Mouse (Mus musculus): Measurements from ENCODE around the gene Cnnm2.
A peak's percentile ranks its signal among the peaks of the same experiment; 100 is the strongest.
"Not testable (repeated sequence)": the region's sequence is repeated elsewhere in the genome, so short reads cannot be mapped to it uniquely, and the experiment has no call there.

The Cnnm2 gene

DNA sequence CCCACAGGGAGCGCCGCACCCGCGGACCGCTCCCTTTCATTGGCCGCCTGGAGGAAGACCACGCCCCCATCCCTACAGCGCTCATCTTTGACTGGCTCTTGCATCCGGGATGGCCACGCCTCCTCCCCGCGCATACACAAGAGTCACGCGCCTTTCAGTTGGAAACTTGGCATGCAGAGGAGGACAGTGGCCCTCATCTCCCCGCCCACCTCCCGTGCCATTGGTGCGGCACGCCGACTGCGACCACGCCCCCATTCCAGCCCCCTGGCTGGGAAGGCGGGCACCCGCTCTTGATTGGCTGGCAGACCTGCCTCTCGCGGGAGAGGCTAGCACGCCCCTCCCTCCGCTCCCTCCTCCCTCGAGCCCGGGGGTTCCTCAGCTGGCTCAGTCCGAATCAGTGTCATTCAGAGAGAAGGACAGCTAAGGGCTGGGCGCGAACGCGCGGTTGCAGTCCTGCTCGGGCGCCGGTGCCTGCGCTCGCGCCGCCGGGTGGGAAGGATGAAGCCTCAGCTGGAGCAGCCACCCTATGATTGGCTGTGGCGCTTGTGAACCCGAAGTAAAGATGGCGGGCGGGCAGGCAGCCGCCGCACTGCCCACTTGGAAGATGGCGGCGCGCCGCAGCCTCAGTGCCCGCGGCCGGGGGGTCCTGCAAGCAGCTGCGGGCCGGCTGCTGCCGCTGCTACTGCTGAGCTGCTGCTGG lies at the start of gene Cnnm2:
Gene Cnnm2, plus strand, starts transcription at position 350 of the 700 bp plus-strand sequence.
- DNase-seq (ENCODE audit: low spot score in 2 of 2) = peak; percentile 100

DNA sequence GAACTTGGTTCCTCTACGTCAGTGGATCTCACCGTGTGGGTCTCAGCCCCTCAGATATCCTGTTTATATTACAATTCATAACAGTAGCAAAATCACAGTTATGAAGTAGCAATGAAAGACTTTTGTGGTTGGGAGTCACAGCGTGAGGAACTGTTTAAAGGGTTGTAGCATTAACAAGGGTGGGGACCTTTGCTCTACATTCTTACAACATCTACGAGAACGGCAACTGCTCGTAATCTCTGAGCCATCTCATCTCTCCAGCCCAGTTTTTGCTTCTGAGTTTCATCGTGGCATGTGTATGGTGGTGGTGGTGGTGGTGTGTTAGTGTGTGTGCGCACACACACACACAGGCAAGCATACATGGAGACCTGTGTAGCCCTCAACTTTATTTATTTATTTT lies 47.2 kb upstream of the Cnnm2 start:
- no peak for DNase-seq (ENCODE audit: low spot score in 2 of 2)

DNA sequence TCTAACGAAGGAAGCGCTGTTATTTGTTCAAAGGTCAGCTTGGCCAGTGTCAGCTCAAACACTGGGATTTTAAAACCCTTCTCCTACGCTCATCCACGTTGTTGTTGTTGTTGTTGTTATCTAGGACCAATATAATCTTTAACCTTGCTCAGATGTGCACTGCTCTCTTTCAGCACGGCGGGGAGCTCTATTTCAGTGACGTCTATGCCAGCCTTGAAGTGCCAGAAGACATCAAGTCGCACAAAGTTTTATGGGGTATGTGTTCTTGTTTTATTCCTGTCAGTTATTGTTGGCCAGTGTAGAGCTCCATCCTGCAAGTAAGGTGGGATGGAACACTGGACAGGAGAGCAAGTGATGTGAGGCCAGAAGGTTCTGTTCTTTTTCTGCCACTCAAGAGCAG lies 46.4 kb upstream of the Cnnm2 start:
- no peak for DNase-seq (ENCODE audit: low spot score in 2 of 2)

DNA sequence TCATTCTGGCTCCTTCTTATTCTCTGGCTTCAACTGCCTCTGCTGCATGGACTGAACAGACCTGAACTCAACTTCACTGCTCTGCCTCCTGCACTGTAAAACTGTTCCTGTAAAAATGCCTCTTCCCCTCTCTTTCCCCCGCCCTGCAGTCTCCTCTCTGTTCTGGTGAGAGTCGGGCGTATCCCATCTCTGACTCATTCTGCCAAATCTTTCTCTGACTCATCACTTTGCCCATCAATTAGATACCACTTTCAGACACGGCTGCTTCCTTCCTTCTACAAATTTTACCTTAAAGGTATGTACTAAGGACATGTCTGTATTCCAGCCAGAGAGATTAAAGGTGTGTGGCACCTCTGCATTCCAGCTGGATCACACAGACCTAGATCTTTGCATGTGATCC lies 43.2 kb upstream of the Cnnm2 start:
- DNase-seq (ENCODE audit: low spot score in 2 of 2) = no peak

DNA sequence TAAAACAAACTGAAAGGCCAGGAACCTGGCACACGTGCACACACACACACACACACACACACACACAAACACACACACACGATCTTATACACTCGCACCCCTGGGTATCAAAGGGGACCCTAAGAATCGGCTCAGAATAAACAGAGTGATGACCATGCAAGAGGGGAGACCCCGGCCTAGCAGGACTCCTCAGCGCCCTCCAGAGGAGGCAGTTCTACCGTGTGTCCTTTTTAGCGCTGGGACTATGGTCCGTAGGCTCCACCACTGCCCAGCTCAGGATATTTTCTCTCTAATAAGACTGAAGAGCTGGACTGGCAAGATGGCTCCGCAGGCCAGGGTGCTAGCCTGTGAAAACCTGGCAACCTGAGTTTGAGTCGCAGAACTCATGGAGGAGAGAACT lies 37.0 kb upstream of the Cnnm2 start:
- no peak for DNase-seq (ENCODE audit: low spot score in 2 of 2)

DNA sequence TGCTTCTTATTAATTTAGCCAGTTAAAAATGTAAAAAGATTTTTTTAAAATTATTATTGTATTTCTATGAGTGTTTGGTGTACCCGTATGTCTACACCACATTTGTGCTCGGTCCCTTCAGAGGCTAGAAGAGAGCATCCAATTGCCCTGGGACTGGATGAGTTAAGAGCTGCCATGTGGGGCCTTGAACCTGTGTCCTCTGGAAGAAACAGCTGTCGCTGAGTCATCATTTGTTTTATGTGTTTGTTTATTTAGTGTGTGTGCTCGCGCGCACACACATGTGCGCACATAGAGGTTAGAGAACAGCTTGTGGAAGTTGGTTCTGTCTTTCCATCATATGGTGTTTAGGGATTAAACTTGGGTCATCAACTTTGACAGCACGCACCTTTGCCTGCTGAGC lies 35.3 kb upstream of the Cnnm2 start:
- DNase-seq (ENCODE audit: low spot score in 2 of 2) = no peak

DNA sequence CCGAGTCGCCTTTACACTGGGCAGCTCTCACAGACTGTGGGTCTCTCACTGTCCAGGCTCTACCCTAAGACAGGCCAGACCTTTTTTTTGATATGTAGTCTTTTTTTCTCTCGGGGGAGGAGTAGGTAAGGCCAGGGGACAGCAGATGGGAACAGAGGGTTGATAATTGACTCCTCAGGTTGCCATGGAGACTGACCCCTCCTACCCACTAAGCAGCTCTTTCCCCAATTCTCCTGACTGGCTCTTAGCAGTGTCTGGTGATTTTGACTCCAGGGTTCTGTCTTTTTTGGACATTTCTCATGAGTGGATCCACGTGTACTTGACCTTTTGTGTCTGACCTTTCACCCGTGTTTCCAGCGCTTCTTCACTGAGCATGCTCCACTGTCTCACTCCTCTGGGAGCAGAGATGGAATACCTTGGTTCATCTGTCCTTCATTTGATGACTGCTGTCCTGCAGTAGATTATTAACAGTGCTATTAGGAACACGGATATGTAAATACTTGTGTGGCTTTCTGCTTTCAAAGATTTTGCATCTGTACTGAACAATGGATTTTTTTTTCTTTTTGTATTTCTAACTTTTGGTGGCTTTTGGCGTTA lies 34.2 kb upstream of the Cnnm2 start:
- DNase-seq (ENCODE audit: low spot score in 2 of 2) = no peak

DNA sequence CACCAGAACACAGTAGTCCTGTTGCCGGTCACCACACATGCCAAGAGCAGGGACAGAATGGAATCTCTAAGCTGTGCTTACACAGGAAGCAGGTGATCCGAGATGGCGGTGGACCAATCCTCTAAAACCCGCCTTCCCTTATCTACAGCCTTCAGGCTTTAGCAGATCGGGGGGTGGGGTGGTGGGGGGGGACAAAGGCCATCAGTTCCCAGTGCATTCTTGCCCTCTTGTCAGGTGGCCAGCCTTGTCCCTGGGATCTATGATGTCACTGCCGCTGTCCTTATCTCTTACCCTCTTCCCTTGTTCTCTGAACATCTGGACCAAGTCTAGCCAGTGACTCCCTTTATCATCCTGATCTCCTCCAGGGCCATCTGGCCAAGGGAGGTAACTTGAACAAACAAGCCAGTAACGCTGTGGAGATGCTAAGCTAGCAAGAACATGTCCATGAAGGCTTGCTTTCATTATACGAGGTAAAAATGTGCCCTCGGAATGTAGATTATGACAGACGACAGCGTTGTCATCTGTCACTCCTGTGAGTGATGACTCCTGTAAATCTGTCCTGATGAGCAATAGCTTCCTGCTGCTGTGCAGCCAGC lies 33.4 kb upstream of the Cnnm2 start:
- DNase-seq (ENCODE audit: low spot score in 2 of 2) = no peak

DNA sequence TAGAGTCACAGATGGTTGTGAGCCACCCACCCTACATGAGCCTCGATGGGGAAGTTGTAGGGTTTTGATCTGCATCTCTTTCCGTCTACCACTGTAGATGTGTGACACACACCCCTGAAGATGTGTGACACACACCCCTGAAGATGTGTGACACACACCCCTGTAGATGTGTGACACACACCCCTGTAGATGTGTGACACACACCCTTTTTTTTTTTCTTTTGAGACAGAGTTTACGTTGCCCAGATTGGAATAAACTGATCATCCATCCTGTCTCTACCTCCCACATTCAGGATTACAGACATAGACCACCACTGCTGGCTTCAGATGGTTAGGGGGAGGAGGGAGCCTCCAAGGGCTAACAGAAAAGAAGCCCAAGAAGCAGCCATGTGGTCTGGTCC lies 32.5 kb upstream of the Cnnm2 start:
- DNase-seq (ENCODE audit: low spot score in 2 of 2) = no peak

DNA sequence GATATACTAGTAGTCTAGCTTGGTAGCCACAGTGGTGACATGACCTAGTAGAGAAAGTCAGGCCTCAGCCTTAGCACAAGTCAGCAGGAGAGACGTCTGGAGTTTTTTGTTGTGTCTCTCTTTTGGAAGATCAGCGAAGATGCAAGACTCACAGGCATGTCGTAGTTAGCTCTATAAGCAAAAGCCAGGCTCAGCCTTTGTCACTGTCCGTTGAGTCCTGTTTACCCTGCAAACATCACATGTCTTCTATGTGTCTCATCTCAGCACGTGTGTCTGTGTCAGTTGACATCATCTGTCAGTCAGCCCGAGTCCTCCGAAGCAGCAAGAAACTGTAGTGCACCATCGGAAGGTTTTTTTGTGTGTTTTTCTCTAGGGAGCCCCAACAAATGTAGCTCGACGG lies 30.0 kb upstream of the Cnnm2 start:
- DNase-seq (ENCODE audit: low spot score in 2 of 2) = no peak

DNA sequence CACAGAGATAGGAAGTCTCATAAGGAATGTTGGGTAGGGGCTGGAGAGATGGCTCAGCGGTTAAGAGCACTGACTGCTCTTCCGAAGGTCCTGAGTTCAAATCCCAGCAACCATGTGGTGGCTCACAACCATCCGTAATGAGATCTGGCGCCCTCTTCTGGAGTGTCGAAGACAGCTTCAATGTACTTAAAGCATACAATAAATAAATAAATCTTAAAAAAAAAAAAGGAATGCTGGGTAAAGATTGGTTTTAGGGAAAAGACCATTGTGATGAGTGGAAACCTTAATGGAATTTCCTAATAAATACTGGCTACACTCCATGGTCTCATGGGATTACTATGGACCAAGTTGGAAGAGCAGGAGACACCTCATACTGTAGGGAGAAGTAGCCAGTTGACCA lies 28.7 kb upstream of the Cnnm2 start:
- peak in 1 of 2 experiments; percentile 17 for DNase-seq (ENCODE audit: low spot score in 2 of 2)

DNA sequence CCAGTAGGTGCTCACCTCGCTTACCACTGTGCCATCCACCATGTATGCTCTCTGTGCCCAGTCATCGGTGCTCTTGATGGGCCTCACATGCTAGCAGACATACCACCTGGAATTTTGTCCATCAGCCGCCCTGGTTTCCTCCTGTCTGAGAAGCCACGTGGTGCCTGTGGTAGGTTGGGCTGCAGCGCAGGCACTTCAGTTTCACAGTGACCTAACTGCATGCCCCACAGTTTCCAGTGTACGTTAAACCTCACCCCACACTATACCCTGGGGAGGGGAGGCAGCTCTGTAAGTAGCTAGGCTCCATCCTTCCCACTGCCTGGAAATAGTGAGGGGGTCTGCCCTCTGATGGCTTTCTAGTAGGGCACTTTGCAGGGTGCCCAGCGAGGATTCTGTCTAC lies 27.8 kb upstream of the Cnnm2 start:
- peak in 1 of 2 experiments; percentile 13 for DNase-seq (ENCODE audit: low spot score in 2 of 2)

DNA sequence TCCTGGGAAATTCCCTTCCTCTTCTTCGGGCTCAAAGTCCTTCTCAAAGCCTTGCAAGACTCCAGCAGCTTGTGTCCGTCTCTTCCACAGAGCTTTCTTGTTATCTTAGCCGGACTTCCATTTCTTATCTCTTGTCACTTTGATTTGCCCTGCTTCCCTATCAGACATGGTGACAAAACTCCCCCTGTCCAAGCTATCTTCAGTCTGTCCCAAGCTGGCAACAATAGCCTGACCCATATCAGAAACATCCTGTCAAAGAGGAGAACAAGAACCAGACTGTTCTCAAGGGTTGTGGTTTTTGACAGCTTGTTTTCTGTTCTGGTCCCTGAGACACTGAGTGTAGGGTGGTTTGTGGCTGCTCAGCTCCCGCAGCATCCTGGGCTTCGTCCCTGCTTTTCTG lies 26.2 kb upstream of the Cnnm2 start:
- DNase-seq (ENCODE audit: low spot score in 2 of 2) = peak in 1 of 2 experiments; percentile 11

DNA sequence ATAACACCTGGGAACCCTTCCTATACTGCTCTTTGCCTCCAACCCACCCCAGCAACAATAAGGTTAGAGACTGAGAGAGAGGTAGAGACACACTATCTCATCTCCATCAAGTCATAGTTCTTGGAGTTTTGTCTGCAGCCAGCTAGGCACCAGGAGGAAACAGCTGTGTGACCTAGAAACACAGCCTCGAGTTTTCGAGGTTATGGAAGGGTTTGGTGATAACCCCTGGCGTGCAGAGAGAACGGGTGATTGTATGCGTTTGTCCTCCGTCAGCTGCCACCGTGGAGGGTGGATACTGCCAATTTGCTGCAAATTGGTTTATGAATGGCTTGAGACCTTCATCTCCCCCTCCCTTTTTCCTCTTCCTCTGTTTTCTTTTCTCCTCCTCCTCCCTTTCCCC lies 24.3 kb upstream of the Cnnm2 start:
- peak in 1 of 2 experiments; percentile 12 for DNase-seq (ENCODE audit: low spot score in 2 of 2)

DNA sequence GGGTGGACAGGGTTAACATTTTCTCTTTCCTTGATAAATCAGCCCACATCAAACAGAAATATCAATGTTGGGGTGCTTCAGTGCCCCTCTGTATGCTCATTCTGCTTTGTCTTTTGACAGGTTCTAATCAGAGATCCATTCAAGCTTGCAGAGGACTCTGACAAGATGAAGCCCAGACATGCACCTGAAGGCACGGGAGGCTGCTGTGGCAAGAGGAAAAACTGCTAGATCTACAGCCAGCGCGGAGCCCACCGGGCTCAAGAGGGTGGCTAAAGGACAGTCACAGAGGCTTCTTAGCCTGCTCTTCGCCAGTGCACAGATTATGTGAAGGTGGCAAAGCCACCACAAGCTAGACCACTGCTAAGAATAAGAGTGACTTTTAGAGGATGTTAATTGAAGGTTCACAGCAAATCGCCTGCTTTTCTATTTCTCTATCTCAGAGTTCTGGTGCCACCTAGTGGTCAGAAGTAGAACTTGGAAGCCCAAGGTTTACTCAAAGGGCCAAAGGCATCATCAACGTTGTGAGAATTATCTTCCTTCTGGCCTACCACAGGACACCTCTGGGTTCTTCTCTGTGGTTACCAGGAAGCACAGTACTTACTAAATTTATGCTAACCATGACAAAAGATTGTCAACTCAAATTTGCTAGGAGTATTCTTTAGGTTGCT lies 20.9 kb upstream of the Cnnm2 start:
- DNase-seq (ENCODE audit: low spot score in 2 of 2) = peak; percentile 69 to 80

DNA sequence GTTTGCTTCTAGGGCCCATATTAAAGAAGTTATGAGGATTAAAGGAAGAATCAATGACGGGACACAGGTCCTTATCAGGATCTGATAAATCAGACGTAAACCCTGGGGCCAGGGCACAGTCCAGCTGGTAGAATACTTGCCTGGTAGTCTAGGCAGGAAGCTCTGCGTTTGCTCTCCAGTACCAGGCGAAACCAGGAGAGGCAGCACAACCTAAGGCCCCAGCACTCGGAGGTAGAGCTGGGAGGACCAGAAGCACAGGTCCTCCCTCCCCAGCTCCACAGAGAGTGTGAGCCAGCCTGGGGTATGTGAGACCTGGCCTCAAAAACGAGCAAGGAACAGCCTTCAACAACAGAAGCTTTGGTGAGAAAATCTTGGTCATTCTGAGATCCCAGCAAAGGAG lies 19.8 kb upstream of the Cnnm2 start:
- no peak for DNase-seq (ENCODE audit: low spot score in 2 of 2)

DNA sequence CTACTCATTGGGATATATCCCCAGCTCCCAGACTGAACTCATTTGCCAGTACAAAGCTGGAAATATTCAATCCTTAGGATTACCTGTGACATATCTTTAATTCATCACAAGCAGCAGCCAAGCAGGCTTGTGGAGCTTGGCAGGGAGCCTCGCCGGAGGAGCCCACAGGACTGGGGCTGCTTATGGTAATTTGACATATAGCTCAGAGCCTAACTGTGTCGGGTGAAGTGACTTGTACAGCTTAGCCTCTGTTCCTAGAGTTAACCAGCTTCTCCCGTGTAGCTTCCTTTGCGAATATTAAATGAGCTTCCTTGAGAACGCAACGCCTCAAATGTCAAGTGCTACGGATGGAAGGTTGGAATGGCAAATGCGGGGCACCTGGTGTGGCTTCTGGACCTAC lies 16.7 kb upstream of the Cnnm2 start:
- no peak for DNase-seq (ENCODE audit: low spot score in 2 of 2)

DNA sequence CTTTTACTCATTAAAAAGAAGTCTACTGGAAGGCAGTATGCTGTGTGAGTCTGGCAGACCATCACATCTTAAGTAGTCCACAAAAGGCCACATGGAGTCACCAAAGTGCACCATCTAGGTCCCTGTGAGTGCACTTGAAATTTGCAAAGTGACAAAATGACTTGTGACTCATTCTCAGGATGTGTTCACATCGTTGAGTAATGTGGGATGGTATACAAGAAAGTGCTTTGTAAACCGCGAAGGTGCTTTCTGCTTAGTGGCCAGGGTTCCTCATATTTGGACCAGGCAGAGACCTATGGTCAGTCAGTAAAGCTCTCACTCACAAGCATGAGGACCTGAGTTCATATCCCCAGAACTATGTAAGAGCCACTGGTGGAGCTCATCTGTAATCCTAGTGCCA lies 13.6 kb upstream of the Cnnm2 start:
- DNase-seq (ENCODE audit: low spot score in 2 of 2) = no peak

DNA sequence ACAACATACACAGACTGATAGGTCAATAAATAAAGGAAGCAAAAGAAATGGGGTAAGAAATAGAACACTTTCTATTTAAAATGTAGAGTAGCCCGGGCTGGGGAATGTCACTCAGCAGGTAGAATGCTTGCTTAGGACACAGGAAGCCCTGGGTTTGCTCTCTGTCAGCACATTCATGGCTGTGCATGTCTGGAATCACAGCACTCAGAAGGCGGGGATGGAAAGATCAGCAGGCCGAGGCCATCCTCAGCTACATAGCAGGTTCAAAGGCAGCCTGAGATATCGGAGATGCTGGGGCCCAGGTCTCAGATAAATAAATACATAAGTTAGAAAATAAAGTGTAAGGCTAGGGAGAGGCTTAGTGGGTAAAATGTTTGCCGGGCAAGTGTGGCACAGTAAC lies 9.2 kb upstream of the Cnnm2 start:
- DNase-seq (ENCODE audit: low spot score in 2 of 2) = no peak

DNA sequence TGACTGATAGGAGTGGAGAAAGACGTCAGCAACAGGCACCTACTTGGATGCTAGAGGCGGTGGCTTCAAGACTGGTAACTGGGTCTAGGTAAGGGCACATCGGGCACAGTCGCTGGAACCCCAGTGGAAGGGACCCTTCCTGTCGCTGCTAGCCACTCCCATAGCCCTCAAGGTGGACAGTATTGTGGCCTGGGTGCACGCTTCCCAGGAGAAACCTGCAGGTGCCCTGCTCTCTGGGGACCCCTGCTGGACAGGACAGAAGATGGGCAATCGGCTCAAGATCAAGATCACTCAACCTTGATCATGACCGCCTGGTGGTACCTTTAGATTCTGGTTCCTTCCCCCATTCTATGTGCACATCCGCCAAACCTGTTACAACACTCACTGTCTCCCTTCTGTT lies 6.3 kb upstream of the Cnnm2 start:
- DNase-seq (ENCODE audit: low spot score in 2 of 2) = no peak

DNA sequence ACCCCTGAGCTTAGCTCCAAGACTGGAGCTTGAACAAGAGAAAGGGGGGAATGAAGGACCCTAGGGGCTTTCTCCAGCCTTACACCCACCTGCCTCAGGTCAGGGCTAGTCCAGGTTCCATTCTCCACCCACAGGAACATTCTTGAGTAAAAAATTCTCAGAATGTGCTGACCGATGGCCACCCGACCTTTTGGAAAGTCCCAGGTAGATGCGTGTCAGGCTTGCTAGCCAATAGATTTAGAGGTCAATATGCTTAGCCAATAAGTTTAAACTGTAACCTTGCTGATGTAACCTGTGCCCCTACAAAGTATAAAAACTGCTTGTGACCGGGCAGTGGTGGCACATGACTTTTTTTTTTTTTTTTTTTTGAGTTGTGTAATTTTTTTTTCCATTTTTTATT lies 5.2 kb upstream of the Cnnm2 start:
- DNase-seq (ENCODE audit: low spot score in 2 of 2) = no peak

DNA sequence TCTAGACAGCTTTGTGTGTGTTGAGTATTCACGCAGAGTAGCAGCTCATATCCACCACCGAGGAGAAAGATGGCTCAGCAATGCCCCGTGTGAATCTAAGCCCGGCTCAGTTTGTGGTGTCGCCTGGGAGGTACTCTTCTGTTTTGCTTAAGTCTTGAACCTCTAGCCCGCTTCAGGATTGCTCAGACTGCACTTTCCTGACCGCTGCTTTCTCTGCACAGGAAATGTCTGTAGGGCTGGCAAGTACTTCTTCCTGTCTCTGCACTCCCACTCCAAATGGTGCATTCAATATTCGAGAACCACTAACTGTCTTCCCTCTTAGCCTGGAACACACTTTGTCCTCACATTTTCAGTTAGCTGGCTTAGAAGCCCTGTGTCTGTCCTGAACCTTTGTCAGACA lies 2.3 kb upstream of the Cnnm2 start:
- peak in 1 of 2 experiments; percentile 31 for DNase-seq (ENCODE audit: low spot score in 2 of 2)

DNA sequence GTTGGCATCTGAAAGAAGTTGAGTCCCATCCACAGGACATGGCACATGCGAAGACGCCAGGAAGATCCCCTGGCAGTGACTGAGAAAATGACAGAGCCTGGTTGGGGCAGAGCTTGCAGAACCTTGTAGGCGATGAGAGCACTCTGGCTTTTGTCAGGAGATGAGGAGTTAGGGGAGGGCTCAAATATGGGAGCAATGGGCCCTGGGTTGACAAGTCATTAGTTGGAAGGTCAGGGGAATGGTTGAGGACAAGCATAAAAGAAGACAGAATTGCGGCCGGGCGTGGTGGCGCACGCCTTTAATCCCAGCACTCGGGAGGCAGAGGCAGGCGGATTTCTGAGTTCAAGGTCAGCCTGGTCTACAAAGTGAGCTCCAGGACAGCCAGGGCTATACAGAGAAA lies 1.5 kb upstream of the Cnnm2 start:
- not testable (repeated sequence) for DNase-seq (ENCODE audit: low spot score in 2 of 2)
